23 mouse cellular contexts compared by ENCODE assay signal in genomic region chr3:152728238-152728637, GRCm38 (mm10). TPM values are rescaled to one million over a fixed set of nuclear protein-coding genes. Genes with fewer than 3 reads are reported as not detected.
DNase-seq lines count a peak whose midpoint lies in the region; ATAC-seq and TF ChIP-seq lines count a peak whose summit lies in the region.
"Had no signal": no experiment of that assay in that cellular context is flagged by ENCODE, and none has a peak within 500 bp of the region (broad histone marks: within the 10 kb centered on the region; RNA-seq: fewer than 3 reads in every experiment).

No protein-coding gene starts in this region.

- H3K9me3 ChIP-seq in forebrain, embryonic 12.5 days = no peaks in the 10 kb centered on the region
- no peaks in the 10 kb centered on the region for H3K9me3 ChIP-seq in forebrain, postnatal 0 days (ENCODE audit: low read length)
- no peaks in the 10 kb centered on the region for H3K9me3 ChIP-seq in kidney, embryonic 14.5 days (ENCODE audit: control insufficient read depth, low read length)
- no peaks in the 10 kb centered on the region for H3K9me3 ChIP-seq in midbrain, embryonic 13.5 days
- H3K9me3 ChIP-seq in midbrain, embryonic 14.5 days (ENCODE audit: control insufficient read depth, low read length) = no peaks in the 10 kb centered on the region
- H3K9me3 ChIP-seq: embryonic facial prominence, embryonic 15.5 days; forebrain, embryonic 13.5 days; heart, embryonic 10.5 days had no signal

- no peak overlapping the region for H3K4me3 ChIP-seq in forebrain, embryonic 12.5 days (replicated peaks)
- H3K4me3 ChIP-seq in forebrain, postnatal 0 days (ENCODE audit: low read depth, low read length) = no peak overlapping the region
- no peak overlapping the region for H3K4me3 ChIP-seq in kidney, embryonic 14.5 days (ENCODE audit: low read length)
- no peak overlapping the region for H3K4me3 ChIP-seq in midbrain, embryonic 13.5 days (replicated peaks)
- no peak overlapping the region for H3K4me3 ChIP-seq in midbrain, embryonic 14.5 days (replicated peaks; ENCODE audit: low read depth, low read length)
- H3K4me3 ChIP-seq: embryonic facial prominence, embryonic 15.5 days; erythroblast, embryonic 14.5 days; forebrain, embryonic 13.5 days; gastrocnemius, adult 2 months; heart, embryonic 10.5 days had no signal

- no peak overlapping the region for H3K27ac ChIP-seq in forebrain, embryonic 12.5 days
- no peak overlapping the region for H3K27ac ChIP-seq in forebrain, postnatal 0 days (ENCODE audit: low read depth, low read length)
- no peak overlapping the region for H3K27ac ChIP-seq in kidney, embryonic 14.5 days (ENCODE audit: low read depth, low read length)
- H3K27ac ChIP-seq in midbrain, embryonic 13.5 days = no peak overlapping the region
- no peak overlapping the region for H3K27ac ChIP-seq in midbrain, embryonic 14.5 days (replicated peaks; ENCODE audit: low read depth, low read length)
- H3K27ac ChIP-seq: embryonic facial prominence, embryonic 15.5 days; forebrain, embryonic 13.5 days; gastrocnemius, adult 2 months; heart, embryonic 10.5 days had no signal

- ATAC-seq in forebrain, embryonic 12.5 days (ENCODE audit: low FRiP score) = peak; percentile 65
- ATAC-seq in forebrain, postnatal 0 days = no peak
- peak; percentile 64; the same call in 1 of the 2 replicates for ATAC-seq in kidney, embryonic 14.5 days (ENCODE audit: low FRiP score, low TSS enrichment)
- peak; percentile 62; the same call in 1 of the 2 replicates for ATAC-seq in midbrain, embryonic 13.5 days
- ATAC-seq in midbrain, embryonic 14.5 days (ENCODE audit: low FRiP score, low TSS enrichment) = no peak
- ATAC-seq: activated CD4-positive, CD25-positive, alpha-beta regulatory T cell, adult 4 months; forebrain, embryonic 13.5 days; hindbrain, embryonic 16.5 days; Patski had no signal

- no peaks in the 10 kb centered on the region for H3K27me3 ChIP-seq in forebrain, embryonic 12.5 days
- no peaks in the 10 kb centered on the region for H3K27me3 ChIP-seq in forebrain, postnatal 0 days (ENCODE audit: insufficient read depth, low read length)
- H3K27me3 ChIP-seq in kidney, embryonic 14.5 days (ENCODE audit: control insufficient read depth, insufficient read depth, low read length) = no peaks in the 10 kb centered on the region
- H3K27me3 ChIP-seq in midbrain, embryonic 13.5 days = no peaks in the 10 kb centered on the region
- H3K27me3 ChIP-seq in midbrain, embryonic 14.5 days (ENCODE audit: control insufficient read depth, insufficient read depth, low read length) = no peaks in the 10 kb centered on the region
- H3K27me3 ChIP-seq: CH12.LX; embryonic facial prominence, embryonic 15.5 days; forebrain, embryonic 13.5 days; Patski had no signal

- DNase-seq in forebrain, postnatal 0 days = no peak
- no peak for DNase-seq in kidney, adult 18-20 months
- DNase-seq in midbrain, embryonic 14.5 days = no peak
- DNase-seq: adrenal gland, adult 2 months; adrenal gland, postnatal 25 days; cerebellum, adult 2 months; cerebellum, postnatal 10 days; embryo, embryonic 11 days; gastrocnemius, adult 2 months; gastrocnemius, postnatal 36 days; heart, adult 18-20 months; heart, postnatal 10 days had no signal

- H3K36me3 ChIP-seq in forebrain, embryonic 12.5 days (replicated peaks) = peaks cover 5% of the 10 kb centered on the region
- H3K36me3 ChIP-seq in forebrain, postnatal 0 days (ENCODE audit: insufficient read depth) = peaks cover 9% of the 10 kb centered on the region; the same call in 1 of the 2 replicates
- H3K36me3 ChIP-seq in kidney, embryonic 14.5 days (ENCODE audit: control insufficient read depth, insufficient read depth, low read length) = no peaks in the 10 kb centered on the region
- peaks cover 6% of the 10 kb centered on the region for H3K36me3 ChIP-seq in midbrain, embryonic 13.5 days
- H3K36me3 ChIP-seq in midbrain, embryonic 14.5 days (ENCODE audit: control insufficient read depth, insufficient read depth, low read length) = peaks cover 5% of the 10 kb centered on the region; the same call in 1 of the 2 replicates

- WGBS in forebrain, embryonic 12.5 days = 54% methylated on average over 6 of the region's 6 CpGs
- 43% methylated on average over 6 of the region's 6 CpGs for WGBS in forebrain, postnatal 0 days
- 65% methylated on average over 6 of the region's 6 CpGs for WGBS in kidney, embryonic 14.5 days
- 52% methylated on average over 6 of the region's 6 CpGs for WGBS in midbrain, embryonic 13.5 days
- WGBS in midbrain, embryonic 14.5 days = 43% methylated on average over 6 of the region's 6 CpGs

- 0 out of 2 replicates have a peak, but pooled peaks cover 3% of the 10 kb centered on the region for H3K4me1 ChIP-seq in forebrain, embryonic 12.5 days
- no peaks in the 10 kb centered on the region for H3K4me1 ChIP-seq in forebrain, postnatal 0 days (ENCODE audit: insufficient read depth)
- H3K4me1 ChIP-seq in kidney, embryonic 14.5 days (ENCODE audit: control insufficient read depth, insufficient read depth, low read length) = peaks cover 6% of the 10 kb centered on the region; the same call in 1 of the 2 replicates
- H3K4me1 ChIP-seq in midbrain, embryonic 13.5 days (replicated peaks) = 0 out of 2 replicates have a peak, but pooled peaks cover 3% of the 10 kb centered on the region
- H3K4me1 ChIP-seq in midbrain, embryonic 14.5 days (ENCODE audit: control insufficient read depth, insufficient read depth, low read length) = no peaks in the 10 kb centered on the region
- H3K4me1 ChIP-seq: embryonic facial prominence, embryonic 15.5 days had no signal

- no peak for TF ChIP-seq CTCF in forebrain, postnatal 0 days (IDR thresholded peaks at IDR 0.05; ENCODE audit: low read depth)

- H3K9ac ChIP-seq in forebrain, embryonic 12.5 days = no peak overlapping the region
- H3K9ac ChIP-seq in forebrain, postnatal 0 days = no peak overlapping the region
- no peak overlapping the region for H3K9ac ChIP-seq in kidney, embryonic 14.5 days (ENCODE audit: low read depth, low read length)
- H3K9ac ChIP-seq in midbrain, embryonic 13.5 days (replicated peaks) = no peak overlapping the region
- no peak overlapping the region for H3K9ac ChIP-seq in midbrain, embryonic 14.5 days (replicated peaks; ENCODE audit: low read length)
- H3K9ac ChIP-seq: embryonic facial prominence, embryonic 15.5 days; forebrain, embryonic 13.5 days had no signal

- no peak overlapping the region for H3K4me2 ChIP-seq in forebrain, embryonic 12.5 days
- H3K4me2 ChIP-seq in forebrain, postnatal 0 days (ENCODE audit: low read depth) = no peak overlapping the region
- H3K4me2 ChIP-seq in kidney, embryonic 14.5 days (replicated peaks; ENCODE audit: low read depth, low read length) = no peak overlapping the region
- H3K4me2 ChIP-seq in midbrain, embryonic 13.5 days (replicated peaks) = no peak overlapping the region
- H3K4me2 ChIP-seq in midbrain, embryonic 14.5 days (ENCODE audit: low read length) = no peak overlapping the region
- H3K4me2 ChIP-seq: embryonic facial prominence, embryonic 15.5 days; forebrain, embryonic 13.5 days had no signal

RNA-seq across cellular contexts. Expression of gene Pigk, which starts 14.3 kb away (rescaled TPM):
- 32.5 and 34.1 TPM in 2 replicates for polyA plus RNA-seq in forebrain, embryonic 12.5 days (2016; fragmentation: Nextera tagmentation; extraction: Ambion mirVana)
- total RNA-seq in forebrain, postnatal 0 days (2014; rRNA removed) = 29.7 and 31.8 TPM in 2 replicates
- 41.1 and 46.0 TPM in 2 replicates for polyA plus RNA-seq in forebrain, postnatal 0 days (2015; fragmentation: Nextera tagmentation; extraction: Ambion mirVana)
- polyA plus RNA-seq in kidney, embryonic 14.5 days (2014; fragmentation: Nextera tagmentation; extraction: Ambion mirVana) = 43.6 and 48.9 TPM in 2 replicates
- 35.9 and 45.9 TPM in 2 replicates for polyA plus RNA-seq in midbrain, embryonic 13.5 days (2015; fragmentation: Nextera tagmentation; extraction: Ambion mirVana)
- 50.6 and 70.9 TPM in 2 replicates for polyA plus RNA-seq in midbrain, embryonic 14.5 days (2014; fragmentation: Nextera tagmentation; extraction: Ambion mirVana)

Comparison
In these comparisons a context has a peak if more than half of its experiments do, and no peak if none do; other contexts are left out.
1. ATAC-seq: peak in forebrain, embryonic 12.5 days (single experiment), kidney, embryonic 14.5 days (single experiment) and midbrain, embryonic 13.5 days (single experiment); none in forebrain, postnatal 0 days (single experiment) and midbrain, embryonic 14.5 days (single experiment).